Mouse (Mus musculus) bone marrow macrophage, adult 2 months (primary cell): ENCODE results near the gene Rapgef5. TPM values are rescaled to one million over a fixed set of nuclear protein-coding genes. Genes with fewer than 3 reads are reported as not detected.
"Not testable (repeated sequence)": the region's sequence is repeated elsewhere in the genome, so short reads cannot be mapped to it uniquely, and the experiment has no call there.

Experiments used
- H3K27ac ChIP-seq: 2 replicates; pipeline ENCODE4 v1.5.1; 2012; ENCODE audit warnings: low read depth, low read length; ENCODE audit not compliant: insufficient read depth
- H3K4me1 ChIP-seq: 2 replicates; pipeline ENCODE4 v1.6.1; 2012; ENCODE audit warnings: low read length; ENCODE audit not compliant: control insufficient read depth, insufficient read depth
- H3K4me3 ChIP-seq: 2 replicates; pipeline ENCODE4 v1.5.1; 2012; ENCODE audit warnings: mild to moderate bottlenecking, low read length, moderate library complexity; ENCODE audit not compliant: insufficient read depth
- CTCF ChIP-seq: IDR thresholded peaks from 2 replicates; pipeline ENCODE4 v1.5.1; 2012; ENCODE audit warnings: low read depth, mild to moderate bottlenecking, low read length, moderate library complexity
- POLR2A ChIP-seq: IDR thresholded peaks from 2 replicates; pipeline ENCODE4 v1.6.1; 2012; ENCODE audit warnings: mild to moderate bottlenecking, low read depth, low read length, borderline replicate concordance
- polyA plus RNA-seq: library from polyadenylated mRNA; stranded (reverse); fragments of >200 nt; gene quantifications from 2 replicates; pipeline ENCODE4 v1.2.4, GENCODE M21; 2012; ENCODE audit not compliant: missing spikeins, insufficient read depth, insufficient read length

Gene Rapgef5
- polyA plus RNA-seq, 1 experiment = 28.7 TPM

GRCm38 (mm10) chr12:117795303-117795702 is 279.0 kb downstream of the Rapgef5 start:
- H3K27ac ChIP-seq = no peak overlapping the region
- TF ChIP-seq POLR2A (no peak), CTCF (no peak)

GRCm38 (mm10) chr12:117803989-117804388 is 287.7 kb downstream of the Rapgef5 start, which contains the start of gene Cdca7l:
Gene Cdca7l, plus strand, starts transcription at chr12:117804289.
- H3K27ac ChIP-seq, H3K4me3 ChIP-seq, H3K4me1 ChIP-seq: not testable (repeated sequence)

More at GRCm38 (mm10) chr12:117795303-117795702, 279.0 kb downstream of the Rapgef5 start:
- H3K4me1 ChIP-seq = no peaks in the 10 kb centered on the region; the same call in 1 of the 2 replicates
- H3K4me3 ChIP-seq = no peak overlapping the region

GRCm38 (mm10) chr12:117805576-117805975 is 289.3 kb downstream of the Rapgef5 start:
- no peak overlapping the region for H3K27ac ChIP-seq
- no peak overlapping the region for H3K4me3 ChIP-seq
- peaks cover 20% of the 10 kb centered on the region for H3K4me1 ChIP-seq
- TF ChIP-seq CTCF (no peak), POLR2A (no peak)

GRCm38 (mm10) chr12:117806007-117806451 is 289.8 kb downstream of the Rapgef5 start:
- TF ChIP-seq CTCF (no peak), POLR2A (no peak)
- peaks cover 23% of the 10 kb centered on the region for H3K4me1 ChIP-seq
- no peak overlapping the region for H3K4me3 ChIP-seq
- H3K27ac ChIP-seq = no peak overlapping the region

- no peak for TF ChIP-seq POLR2A
- no peak for TF ChIP-seq CTCF
These were observed 290.2 kb downstream of the Rapgef5 start for GRCm38 (mm10) chr12:117806470-117806869.

DNA sequence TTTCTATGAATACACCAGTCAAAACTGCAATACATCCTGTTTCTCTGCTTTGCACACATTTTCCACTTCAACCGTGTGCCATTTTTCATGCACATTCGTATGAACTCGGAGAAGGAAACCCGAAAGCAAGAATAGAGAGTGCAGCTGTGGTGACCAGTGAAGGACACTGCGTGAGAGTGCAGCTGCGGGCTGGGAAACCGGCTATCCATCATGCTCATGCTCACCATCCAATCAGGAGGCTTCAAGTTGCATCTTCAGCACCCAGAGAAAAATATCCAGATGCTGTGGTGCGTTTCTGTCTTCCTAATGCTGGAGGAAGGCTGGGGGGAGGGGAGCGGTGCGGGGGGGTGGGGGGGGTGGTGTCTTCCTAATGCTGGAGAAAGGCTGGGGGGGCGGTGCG is 291.4 kb downstream of the Rapgef5 start:
- peaks cover 23% of the 10 kb centered on the region for H3K4me1 ChIP-seq
- TF ChIP-seq POLR2A = no peak
- TF ChIP-seq CTCF = no peak
- no peak overlapping the region for H3K27ac ChIP-seq
- no peak overlapping the region for H3K4me3 ChIP-seq

More at GRCm38 (mm10) chr12:117806470-117806869, 290.2 kb downstream of the Rapgef5 start:
- H3K4me3 ChIP-seq = no peak overlapping the region
- H3K4me1 ChIP-seq = peaks cover 23% of the 10 kb centered on the region
- H3K27ac ChIP-seq = no peak overlapping the region

GRCm38 (mm10) chr12:117808355-117809326 is 292.4 kb downstream of the Rapgef5 start:
- no peak overlapping the region for H3K27ac ChIP-seq
- peaks cover 23% of the 10 kb centered on the region for H3K4me1 ChIP-seq
- no peak overlapping the region for H3K4me3 ChIP-seq
- TF ChIP-seq CTCF (no peak), POLR2A (no peak)
